Mouse (Mus musculus): ENCODE data around the gene Gulp1. TPM values are rescaled to one million over a fixed set of nuclear protein-coding genes. Genes with fewer than 3 reads are reported as not detected.
A peak's percentile ranks its signal among the peaks of the same experiment; 100 is the strongest.

Gene Gulp1
- polyA plus RNA-seq (2014; fragmentation: Nextera tagmentation; extraction: Ambion mirVana), result 28.0 and 28.1 TPM in 2 replicates

- Histone ChIP-seq H3K4me3 (ENCODE audit: low read depth, low read length) (peak within 1 kb of the TSS; percentile 69), H3K27me3 (ENCODE audit: control insufficient read depth, insufficient read depth, low read length) (no peaks in the 10 kb centered on the region), H3K4me2 (replicated peaks; ENCODE audit: low read depth, low read length) (peak within 1 kb of the TSS; percentile 86), H3K4me1 (replicated peaks; ENCODE audit: control insufficient read depth, insufficient read depth, low read length) (no peaks in the 10 kb centered on the region; the same call in 1 of the 2 replicates), H3K9ac (ENCODE audit: low read depth, low read length) (peak within 1 kb of the TSS; percentile 70), H3K9me3 (ENCODE audit: control insufficient read depth, low read length) (no peaks in the 10 kb centered on the region), H3K27ac (ENCODE audit: low read depth, low read length) (peak within 1 kb of the TSS; percentile 54), H3K36me3 (ENCODE audit: control insufficient read depth, insufficient read depth, low read length) (no peaks in the 10 kb centered on the region)
- ATAC-seq (ENCODE audit: low FRiP score) (peak; percentile 89), DNase-seq (ENCODE audit: low spot score) (peak; percentile 82)
- under 1% methylated on average over 53 of the region's 55 CpGs for WGBS
Observed at GRCm38 (mm10) chr1:44551461-44552370, at the start of gene Gulp1. Gene Gulp1, plus strand, starts transcription at chr1:44551511.

- Histone ChIP-seq H3K9ac (ENCODE audit: low read depth, low read length) (no peak overlapping the region), H3K36me3 (ENCODE audit: control insufficient read depth, insufficient read depth, low read length) (no peaks in the 10 kb centered on the region), H3K4me1 (replicated peaks; ENCODE audit: control insufficient read depth, insufficient read depth, low read length) (no peaks in the 10 kb centered on the region; the same call in 1 of the 2 replicates), H3K27me3 (ENCODE audit: control insufficient read depth, insufficient read depth, low read length) (no peaks in the 10 kb centered on the region), H3K4me2 (replicated peaks; ENCODE audit: low read depth, low read length) (no peak overlapping the region), H3K27ac (ENCODE audit: low read depth, low read length) (no peak overlapping the region), H3K4me3 (ENCODE audit: low read depth, low read length) (no peak overlapping the region), H3K9me3 (ENCODE audit: control insufficient read depth, low read length) (no peaks in the 10 kb centered on the region)
- ATAC-seq (ENCODE audit: low FRiP score) (no peak), DNase-seq (ENCODE audit: low spot score) (no peak)
- WGBS, result 73% methylated on average over 6 of the region's 6 CpGs
Observed at GRCm38 (mm10) chr1:44550261-44550660, 1.1 kb upstream of the Gulp1 start.

GRCm38 (mm10) chr1:44552371-44552841 lies 1.1 kb downstream of the Gulp1 start:
- H3K4me1 ChIP-seq (replicated peaks; ENCODE audit: control insufficient read depth, insufficient read depth, low read length), result no peaks in the 10 kb centered on the region; the same call in 1 of the 2 replicates
- H3K27ac ChIP-seq (ENCODE audit: low read depth, low read length), result peak overlapping the region; percentile 54
- 7% methylated on average over 15 of the region's 15 CpGs for WGBS
- ATAC-seq (ENCODE audit: low FRiP score), result peak; percentile 78
- H3K4me3 ChIP-seq (ENCODE audit: low read depth, low read length), result peak overlapping the region; percentile 69
- DNase-seq (ENCODE audit: low spot score), result peak; percentile 67
- H3K27me3 ChIP-seq (ENCODE audit: control insufficient read depth, insufficient read depth, low read length), result no peaks in the 10 kb centered on the region
- peak overlapping the region; percentile 86 for H3K4me2 ChIP-seq (replicated peaks; ENCODE audit: low read depth, low read length)
- H3K9me3 ChIP-seq (ENCODE audit: control insufficient read depth, low read length), result no peaks in the 10 kb centered on the region
- H3K9ac ChIP-seq (ENCODE audit: low read depth, low read length), result peak overlapping the region; percentile 70
- H3K36me3 ChIP-seq (ENCODE audit: control insufficient read depth, insufficient read depth, low read length), result no peaks in the 10 kb centered on the region

GRCm38 (mm10) chr1:44553166-44553898 lies 2.0 kb downstream of the Gulp1 start:
- H3K27ac ChIP-seq (ENCODE audit: low read depth, low read length), result no peak overlapping the region

GRCm38 (mm10) chr1:44567431-44567830 lies 16.1 kb downstream of the Gulp1 start:
- no peak overlapping the region for H3K4me3 ChIP-seq (ENCODE audit: low read depth, low read length)
- no peaks in the 10 kb centered on the region for H3K36me3 ChIP-seq (ENCODE audit: control insufficient read depth, insufficient read depth, low read length)
- 80% methylated on average over 4 of the region's 4 CpGs for WGBS
- H3K9me3 ChIP-seq (ENCODE audit: control insufficient read depth, low read length), result no peaks in the 10 kb centered on the region
- no peaks in the 10 kb centered on the region for H3K27me3 ChIP-seq (ENCODE audit: control insufficient read depth, insufficient read depth, low read length)
- H3K4me2 ChIP-seq (replicated peaks; ENCODE audit: low read depth, low read length), result no peak overlapping the region
- no peak for ATAC-seq (ENCODE audit: low FRiP score)
- no peak overlapping the region for H3K27ac ChIP-seq (ENCODE audit: low read depth, low read length)
- no peaks in the 10 kb centered on the region for H3K4me1 ChIP-seq (replicated peaks; ENCODE audit: control insufficient read depth, insufficient read depth, low read length)
- DNase-seq (ENCODE audit: low spot score), result no peak
- no peak overlapping the region for H3K9ac ChIP-seq (ENCODE audit: low read depth, low read length)

More at GRCm38 (mm10) chr1:44553166-44553898, 2.0 kb downstream of the Gulp1 start:
- DNase-seq (ENCODE audit: low spot score) (peak; percentile 61), ATAC-seq (ENCODE audit: low FRiP score) (no peak)
- WGBS, result 32% methylated on average over 6 of the region's 6 CpGs
- Histone ChIP-seq H3K27me3 (ENCODE audit: control insufficient read depth, insufficient read depth, low read length) (no peaks in the 10 kb centered on the region), H3K9me3 (ENCODE audit: control insufficient read depth, low read length) (no peaks in the 10 kb centered on the region), H3K9ac (ENCODE audit: low read depth, low read length) (no peak overlapping the region), H3K4me3 (ENCODE audit: low read depth, low read length) (no peak overlapping the region), H3K4me1 (replicated peaks; ENCODE audit: control insufficient read depth, insufficient read depth, low read length) (no peaks in the 10 kb centered on the region; the same call in 1 of the 2 replicates), H3K4me2 (replicated peaks; ENCODE audit: low read depth, low read length) (no peak overlapping the region), H3K36me3 (ENCODE audit: control insufficient read depth, insufficient read depth, low read length) (no peaks in the 10 kb centered on the region)

GRCm38 (mm10) chr1:44568296-44568695 lies 17.0 kb downstream of the Gulp1 start:
- ATAC-seq (ENCODE audit: low FRiP score) (no peak), DNase-seq (ENCODE audit: low spot score) (no peak)
- Histone ChIP-seq H3K36me3 (ENCODE audit: control insufficient read depth, insufficient read depth, low read length) (no peaks in the 10 kb centered on the region), H3K4me1 (replicated peaks; ENCODE audit: control insufficient read depth, insufficient read depth, low read length) (no peaks in the 10 kb centered on the region), H3K9me3 (ENCODE audit: control insufficient read depth, low read length) (no peaks in the 10 kb centered on the region), H3K9ac (ENCODE audit: low read depth, low read length) (no peak overlapping the region), H3K27ac (ENCODE audit: low read depth, low read length) (no peak overlapping the region), H3K27me3 (ENCODE audit: control insufficient read depth, insufficient read depth, low read length) (no peaks in the 10 kb centered on the region), H3K4me2 (replicated peaks; ENCODE audit: low read depth, low read length) (no peak overlapping the region), H3K4me3 (ENCODE audit: low read depth, low read length) (no peak overlapping the region)
- WGBS, result 67% methylated on average over 2 of the region's 2 CpGs

GRCm38 (mm10) chr1:44576001-44576400 lies 24.7 kb downstream of the Gulp1 start:
- ATAC-seq (ENCODE audit: low FRiP score), result no peak
- H3K9ac ChIP-seq (ENCODE audit: low read depth, low read length), result no peak overlapping the region
- 69% methylated on average over 1 of the region's 1 CpGs for WGBS

GRCm38 (mm10) chr1:44576610-44577009 lies 25.3 kb downstream of the Gulp1 start:
- no peak overlapping the region for H3K4me2 ChIP-seq (replicated peaks; ENCODE audit: low read depth, low read length)
- no peaks in the 10 kb centered on the region for H3K4me1 ChIP-seq (replicated peaks; ENCODE audit: control insufficient read depth, insufficient read depth, low read length)
- H3K27ac ChIP-seq (ENCODE audit: low read depth, low read length), result no peak overlapping the region
- H3K36me3 ChIP-seq (ENCODE audit: control insufficient read depth, insufficient read depth, low read length), result no peaks in the 10 kb centered on the region
- no peak overlapping the region for H3K9ac ChIP-seq (ENCODE audit: low read depth, low read length)
- no peaks in the 10 kb centered on the region for H3K27me3 ChIP-seq (ENCODE audit: control insufficient read depth, insufficient read depth, low read length)
- H3K4me3 ChIP-seq (ENCODE audit: low read depth, low read length), result no peak overlapping the region
- 89% methylated on average over 2 of the region's 2 CpGs for WGBS
- ATAC-seq (ENCODE audit: low FRiP score) (no peak), DNase-seq (ENCODE audit: low spot score) (no peak)
- no peaks in the 10 kb centered on the region for H3K9me3 ChIP-seq (ENCODE audit: control insufficient read depth, low read length)

More at GRCm38 (mm10) chr1:44576001-44576400, 24.7 kb downstream of the Gulp1 start:
- H3K9me3 ChIP-seq (ENCODE audit: control insufficient read depth, low read length), result no peaks in the 10 kb centered on the region
- no peak overlapping the region for H3K27ac ChIP-seq (ENCODE audit: low read depth, low read length)
- no peaks in the 10 kb centered on the region for H3K27me3 ChIP-seq (ENCODE audit: control insufficient read depth, insufficient read depth, low read length)
- H3K4me1 ChIP-seq (replicated peaks; ENCODE audit: control insufficient read depth, insufficient read depth, low read length), result no peaks in the 10 kb centered on the region
- H3K4me2 ChIP-seq (replicated peaks; ENCODE audit: low read depth, low read length), result no peak overlapping the region
- H3K4me3 ChIP-seq (ENCODE audit: low read depth, low read length), result no peak overlapping the region
- H3K36me3 ChIP-seq (ENCODE audit: control insufficient read depth, insufficient read depth, low read length), result no peaks in the 10 kb centered on the region
- DNase-seq (ENCODE audit: low spot score), result no peak

All from hindbrain, embryonic 11.5 days (tissue).